Mouse (Mus musculus) heart, embryonic 16.5 days (tissue): ENCODE results near the gene Pdcd6ip. TPM values are rescaled to one million over a fixed set of nuclear protein-coding genes. Genes with fewer than 3 reads are reported as not detected.
"Not testable (repeated sequence)": the region's sequence is repeated elsewhere in the genome, so short reads cannot be mapped to it uniquely, and the experiment has no call there.

Experiments
- ATAC-seq: fragments of 200-750 bp; cut with Nextera tagmentation; replicated peaks from 2 replicates; pipeline ENCODE4 v1.8.0; 2017; ENCODE audit warnings: moderate number of reproducible peaks; ENCODE audit not compliant: insufficient read depth, low FRiP score; ENCODE audit errors: extremely low read depth
- H3K27ac ChIP-seq: fragments of 300-500 bp; sonication (generic); 2 replicates; pipeline ENCODE4 v1.5.1; 2014; ENCODE audit warnings: mild to moderate bottlenecking, low read length, control low read depth, moderate library complexity
- H3K27me3 ChIP-seq: fragments of 300-500 bp; sonication (generic); 2 replicates; pipeline ENCODE4 v1.6.1; 2014; ENCODE audit warnings: low read length, mixed read lengths; ENCODE audit not compliant: control insufficient read depth, insufficient read depth
- H3K36me3 ChIP-seq: fragments of 300-500 bp; sonication (generic); 2 replicates; pipeline ENCODE4 v1.6.1; 2014; ENCODE audit not compliant: control insufficient read depth, insufficient read depth
- H3K4me1 ChIP-seq: fragments of 300-500 bp; sonication (generic); 2 replicates; pipeline ENCODE4 v1.6.1; 2014; ENCODE audit warnings: low read length, mixed read lengths; ENCODE audit not compliant: control insufficient read depth, insufficient read depth
- H3K4me2 ChIP-seq: fragments of 300-500 bp; sonication (generic); 2 replicates; pipeline ENCODE4 v1.6.1; 2014; ENCODE audit warnings: low read depth, mild to moderate bottlenecking, control low read depth, low read length
- H3K4me3 ChIP-seq: fragments of 300-500 bp; sonication (generic); 2 replicates; pipeline ENCODE4 v1.5.1; 2014; ENCODE audit warnings: mild to moderate bottlenecking, control low read depth, low read length
- H3K9ac ChIP-seq: fragments of 300-500 bp; sonication (generic); 2 replicates; pipeline ENCODE4 v1.6.1; 2014; ENCODE audit warnings: low read length, control low read depth
- H3K9me3 ChIP-seq: fragments of 300-500 bp; sonication (generic); replicated peaks from 2 replicates; pipeline ENCODE4 v1.6.1; 2016; ENCODE audit warnings: low read length; ENCODE audit not compliant: control insufficient read depth
- WGBS: fragments of 180-500 bp; shearing (Covaris S2); extraction: QIAGEN DNeasy Blood & Tissue Kit; methylation state at CpG from one replicate; pipeline ENCODE4 v1.1.7; 2014; 5-methylcytosine and 5-hydroxymethylcytosine counted together
- polyA plus RNA-seq: library from polyadenylated mRNA; unstranded; fragments of >200 nt; fragmentation: Nextera tagmentation; extraction: Ambion mirVana; gene quantifications from 2 replicates; pipeline ENCODE4 v1.2.1, GENCODE M21; 2015

Gene Pdcd6ip
- polyA plus RNA-seq, 1 experiment from 2014 or later = 70.3 TPM

DNA sequence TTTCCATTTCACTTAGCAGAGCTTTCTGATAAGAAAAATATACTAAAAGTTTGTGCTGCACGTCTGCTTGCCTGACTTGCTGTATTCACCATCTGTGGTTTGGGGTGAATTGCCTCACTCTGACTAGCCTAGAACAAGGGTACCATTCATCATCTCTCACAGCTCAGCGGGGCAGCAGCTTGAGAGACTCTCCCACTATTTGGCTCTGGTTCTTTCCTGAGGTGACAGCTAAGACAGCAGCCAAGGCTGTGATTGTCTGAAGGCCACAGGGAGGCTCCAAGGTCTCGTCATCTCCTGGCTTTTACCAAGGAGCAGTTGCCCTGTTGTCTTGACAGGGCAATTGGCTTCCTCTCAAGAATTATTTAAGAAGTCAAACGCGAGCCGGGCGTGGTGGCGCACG lies 30.0 kb upstream of the Pdcd6ip start:
- 66% methylated on average over 9 of the region's 9 CpGs for WGBS
- no peak for ATAC-seq
- Histone ChIP-seq H3K27me3 (no peaks in the 10 kb centered on the region), H3K4me1 (peaks cover 8% of the 10 kb centered on the region), H3K36me3 (no peaks in the 10 kb centered on the region), H3K4me3 (no peak overlapping the region), H3K9me3 (no peaks in the 10 kb centered on the region), H3K9ac (no peak overlapping the region), H3K4me2 (no peak overlapping the region), H3K27ac (no peak overlapping the region)

DNA sequence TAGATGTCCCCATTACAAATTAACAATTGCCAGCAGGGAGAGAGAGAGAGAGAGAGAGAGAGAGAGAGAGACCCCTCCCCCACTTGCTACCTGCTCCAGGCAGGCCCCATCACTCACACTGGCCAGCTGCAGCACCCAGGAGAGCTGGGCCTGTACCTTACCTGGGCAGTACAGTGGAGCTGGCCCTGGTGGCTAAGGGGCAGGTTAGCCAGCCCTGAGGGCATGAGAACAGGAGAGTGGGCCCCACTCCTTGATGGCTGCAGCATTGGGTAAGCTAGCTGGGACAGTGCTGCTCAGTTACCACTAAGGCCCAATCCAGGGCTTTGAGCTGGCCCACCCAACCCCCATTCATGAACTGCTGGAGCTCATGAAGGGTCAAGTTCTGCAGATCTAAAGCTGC lies 27.9 kb upstream of the Pdcd6ip start:
- H3K9me3 ChIP-seq = no peaks in the 10 kb centered on the region
- H3K4me1 ChIP-seq = peaks cover 6% of the 10 kb centered on the region
- no peaks in the 10 kb centered on the region for H3K27me3 ChIP-seq
- H3K36me3 ChIP-seq = no peaks in the 10 kb centered on the region
- H3K4me3 ChIP-seq = no peak overlapping the region
- H3K4me2 ChIP-seq = no peak overlapping the region
- H3K27ac ChIP-seq = no peak overlapping the region
- no peak overlapping the region for H3K9ac ChIP-seq
- no peak for ATAC-seq

DNA sequence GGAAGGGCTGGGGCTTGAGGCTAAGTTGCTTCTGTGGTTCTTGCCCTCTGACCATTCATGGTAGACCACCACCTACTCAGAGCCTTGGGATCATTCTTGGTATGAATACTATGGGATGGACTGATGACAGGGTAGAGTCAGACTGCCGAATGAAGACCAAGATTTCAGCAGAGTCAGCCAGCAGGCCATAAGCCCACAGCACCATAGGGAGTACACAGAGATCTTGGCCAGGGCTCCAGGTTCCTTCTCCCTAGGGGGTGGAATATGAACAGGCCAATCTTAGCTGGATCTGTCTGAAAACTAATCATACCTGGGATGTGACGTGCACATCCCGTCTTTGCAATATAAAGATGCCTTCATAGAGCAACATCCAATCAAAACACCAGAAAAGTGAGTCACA lies 23.5 kb upstream of the Pdcd6ip start:
- H3K9ac ChIP-seq = no peak overlapping the region
- WGBS = 68% methylated on average over 3 of the region's 3 CpGs
- no peak overlapping the region for H3K27ac ChIP-seq
- H3K4me2 ChIP-seq = no peak overlapping the region
- H3K27me3 ChIP-seq = no peaks in the 10 kb centered on the region
- no peaks in the 10 kb centered on the region for H3K4me1 ChIP-seq
- no peak overlapping the region for H3K4me3 ChIP-seq
- H3K36me3 ChIP-seq = no peaks in the 10 kb centered on the region
- no peaks in the 10 kb centered on the region for H3K9me3 ChIP-seq
- no peak for ATAC-seq

DNA sequence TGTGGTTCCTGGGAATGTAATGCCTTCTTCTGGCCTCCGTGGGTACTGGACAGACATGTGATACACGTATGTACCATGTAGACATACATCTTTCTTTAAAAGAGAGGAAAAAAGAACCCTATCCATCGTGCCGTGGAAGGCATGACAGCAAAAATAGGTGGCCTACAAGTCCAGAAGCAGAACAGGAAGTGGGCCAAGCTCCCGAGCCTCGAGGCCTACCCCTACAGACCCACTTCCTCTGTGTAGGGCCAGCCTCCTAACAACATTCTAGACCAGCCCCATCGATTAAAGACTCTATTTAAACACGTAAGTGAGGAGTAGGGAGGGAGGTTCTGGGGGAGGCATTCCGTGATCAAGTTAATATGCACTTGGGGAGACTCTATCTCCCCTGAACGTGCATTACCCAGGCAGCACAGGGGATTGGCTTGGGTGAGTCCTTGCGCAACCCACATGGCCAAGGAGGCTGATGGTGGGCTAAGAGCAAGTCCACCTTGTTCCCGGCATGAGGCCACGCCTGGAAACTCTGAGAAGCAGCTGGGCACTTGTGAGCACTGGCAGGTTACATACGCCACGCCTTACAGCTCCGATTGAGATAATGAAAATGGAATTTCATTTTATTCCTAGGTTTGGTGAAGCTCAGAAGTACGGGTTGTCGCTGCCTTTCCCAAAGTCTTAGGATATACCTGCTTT lies 19.1 kb upstream of the Pdcd6ip start:
- no peaks in the 10 kb centered on the region for H3K36me3 ChIP-seq
- H3K9ac ChIP-seq = no peak overlapping the region
- no peak overlapping the region for H3K4me3 ChIP-seq
- no peak for ATAC-seq
- no peaks in the 10 kb centered on the region for H3K9me3 ChIP-seq
- H3K4me2 ChIP-seq = no peak overlapping the region
- H3K4me1 ChIP-seq = no peaks in the 10 kb centered on the region
- H3K27ac ChIP-seq = no peak overlapping the region
- no peaks in the 10 kb centered on the region for H3K27me3 ChIP-seq
- WGBS = 83% methylated on average over 18 of the region's 18 CpGs

DNA sequence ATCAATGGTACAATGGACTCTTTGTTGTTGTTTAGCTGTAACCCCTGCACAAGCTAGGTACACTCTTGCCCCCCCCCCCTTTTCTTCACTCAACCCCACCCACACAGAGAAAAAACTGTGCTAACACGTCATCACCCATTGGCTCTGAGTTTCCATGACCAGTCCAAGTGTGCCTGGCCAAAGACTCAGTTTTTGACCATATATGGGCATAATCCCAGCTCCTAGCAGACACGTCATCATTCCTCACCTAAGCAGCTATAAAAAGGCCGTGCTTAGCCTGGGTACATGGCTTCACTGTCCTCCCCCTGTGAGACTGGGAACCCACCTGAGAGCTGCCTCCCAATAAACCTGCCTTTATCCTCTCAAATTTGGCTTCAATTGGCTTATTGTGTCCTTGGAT lies 18.1 kb upstream of the Pdcd6ip start:
- H3K9me3 ChIP-seq = no peaks in the 10 kb centered on the region
- no peak for ATAC-seq
- no peak overlapping the region for H3K9ac ChIP-seq
- WGBS = 25% methylated on average over 3 of the region's 3 CpGs
- no peaks in the 10 kb centered on the region for H3K27me3 ChIP-seq
- H3K4me3 ChIP-seq = no peak overlapping the region
- no peaks in the 10 kb centered on the region for H3K4me1 ChIP-seq
- no peak overlapping the region for H3K27ac ChIP-seq
- no peaks in the 10 kb centered on the region for H3K36me3 ChIP-seq
- no peak overlapping the region for H3K4me2 ChIP-seq

DNA sequence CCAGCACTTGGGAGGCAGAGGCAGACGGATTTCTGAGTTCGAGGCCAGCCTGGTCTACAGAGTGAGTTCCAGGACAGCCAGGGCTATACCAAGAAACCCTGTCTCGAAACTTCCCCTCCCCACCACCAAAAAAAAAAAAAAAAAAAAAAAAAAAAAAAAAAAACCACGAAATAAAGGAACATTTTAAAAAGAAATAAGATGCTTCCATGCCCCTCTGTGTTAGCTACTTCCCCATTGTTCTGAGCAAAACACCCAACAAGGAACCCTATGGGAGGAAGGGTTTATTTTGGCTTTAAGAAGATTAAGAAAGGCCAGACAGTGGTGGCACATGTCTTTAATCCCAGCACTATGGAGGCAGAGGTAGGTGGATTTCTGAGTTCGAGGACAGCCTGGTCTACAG lies 17.6 kb upstream of the Pdcd6ip start:
- not testable (repeated sequence) for H3K27ac ChIP-seq, H3K4me1 ChIP-seq, H3K4me3 ChIP-seq, H3K27me3 ChIP-seq, ATAC-seq, H3K9ac ChIP-seq, H3K4me2 ChIP-seq, H3K36me3 ChIP-seq, H3K9me3 ChIP-seq
- 94% methylated on average over 5 of the region's 5 CpGs for WGBS

DNA sequence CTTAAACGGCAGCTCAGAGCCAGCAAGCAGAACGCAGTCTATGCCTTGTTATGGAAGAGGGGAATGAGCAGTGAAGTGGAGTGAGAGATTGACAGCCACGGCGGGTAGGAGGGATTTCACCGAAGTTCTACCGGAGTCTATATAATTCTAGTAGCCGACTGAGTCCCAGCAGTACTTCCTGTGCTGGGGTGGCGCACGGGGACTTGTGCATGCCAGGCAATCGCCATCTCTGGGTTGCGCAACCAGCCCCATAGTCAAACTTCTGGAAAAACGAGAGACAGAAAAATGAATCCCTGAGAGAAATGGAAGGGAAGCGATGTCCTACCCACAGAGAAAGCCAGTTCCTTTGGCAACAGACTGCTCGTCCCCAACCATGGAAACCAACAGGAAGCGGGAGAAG lies 16.6 kb upstream of the Pdcd6ip start:
- H3K9me3 ChIP-seq = no peaks in the 10 kb centered on the region
- H3K4me3 ChIP-seq = no peak overlapping the region
- no peak overlapping the region for H3K4me2 ChIP-seq
- H3K36me3 ChIP-seq = no peaks in the 10 kb centered on the region
- no peaks in the 10 kb centered on the region for H3K27me3 ChIP-seq
- no peak overlapping the region for H3K9ac ChIP-seq
- 80% methylated on average over 15 of the region's 15 CpGs for WGBS
- H3K27ac ChIP-seq = no peak overlapping the region
- H3K4me1 ChIP-seq = no peaks in the 10 kb centered on the region
- ATAC-seq = no peak

DNA sequence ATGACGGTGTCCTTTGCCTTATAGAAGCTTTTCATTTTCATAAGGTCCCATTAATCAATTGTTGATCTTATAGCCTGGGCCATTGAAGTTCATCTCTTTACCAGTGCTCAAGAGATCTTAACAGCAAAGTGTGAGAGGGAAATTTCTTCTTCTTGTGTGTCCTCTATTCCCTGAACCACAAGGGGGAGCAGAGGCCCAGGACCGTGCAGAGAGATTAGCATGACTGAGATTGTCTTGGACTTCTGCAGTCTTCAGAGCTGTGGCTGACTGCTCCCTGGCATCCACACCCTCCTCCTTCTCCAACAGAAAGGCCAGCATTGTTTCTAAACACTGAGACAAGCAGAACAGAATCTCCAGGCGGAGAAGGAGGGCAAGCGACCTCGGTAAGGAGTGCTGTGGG lies 11.0 kb upstream of the Pdcd6ip start:
- Histone ChIP-seq H3K9me3 (no peaks in the 10 kb centered on the region), H3K27ac (no peak overlapping the region), H3K27me3 (no peaks in the 10 kb centered on the region), H3K36me3 (no peaks in the 10 kb centered on the region), H3K9ac (no peak overlapping the region), H3K4me2 (no peak overlapping the region), H3K4me3 (no peak overlapping the region), H3K4me1 (no peaks in the 10 kb centered on the region)
- peak; percentile 45; the same call in 1 of the 2 replicates for ATAC-seq
- WGBS = 44% methylated on average over 5 of the region's 5 CpGs

DNA sequence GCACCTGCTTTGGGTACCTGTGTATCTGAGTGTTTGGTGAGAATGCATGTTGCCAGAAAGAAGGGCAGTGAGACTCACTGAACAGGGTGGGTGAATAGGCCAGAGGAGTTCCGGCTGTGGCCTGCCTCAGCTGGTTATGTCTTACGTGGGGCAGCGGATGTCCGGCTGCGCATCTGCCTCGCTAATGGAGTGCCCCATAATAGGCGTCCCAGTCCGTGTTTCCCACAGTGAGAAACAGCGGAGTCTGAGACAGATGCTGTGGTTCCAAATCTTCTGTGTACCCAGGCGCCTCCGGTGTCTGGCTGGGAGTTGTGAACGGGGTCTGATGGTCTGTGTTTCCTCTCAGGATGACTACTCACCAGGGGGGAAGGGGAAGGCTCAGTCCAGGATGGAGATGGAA lies 2.8 kb upstream of the Pdcd6ip start:
- H3K9ac ChIP-seq = no peak overlapping the region
- H3K4me3 ChIP-seq = no peak overlapping the region
- H3K27ac ChIP-seq = no peak overlapping the region
- ATAC-seq = no peak
- no peak overlapping the region for H3K4me2 ChIP-seq
- H3K36me3 ChIP-seq = no peaks in the 10 kb centered on the region
- peaks cover 13% of the 10 kb centered on the region for H3K4me1 ChIP-seq
- 71% methylated on average over 12 of the region's 12 CpGs for WGBS
- H3K27me3 ChIP-seq = no peaks in the 10 kb centered on the region
- H3K9me3 ChIP-seq = no peaks in the 10 kb centered on the region
